Mouse (Mus musculus): ENCODE measurements around the gene Nid1. TPM values are rescaled to one million over a fixed set of nuclear protein-coding genes. Genes with fewer than 3 reads are reported as not detected.
"Not testable (repeated sequence)": the region's sequence is repeated elsewhere in the genome, so short reads cannot be mapped to it uniquely, and the experiment has no call there.

Nid1 gene
- polyA plus RNA-seq, 1 experiment from 2014 or later: 44.8 TPM

DNA sequence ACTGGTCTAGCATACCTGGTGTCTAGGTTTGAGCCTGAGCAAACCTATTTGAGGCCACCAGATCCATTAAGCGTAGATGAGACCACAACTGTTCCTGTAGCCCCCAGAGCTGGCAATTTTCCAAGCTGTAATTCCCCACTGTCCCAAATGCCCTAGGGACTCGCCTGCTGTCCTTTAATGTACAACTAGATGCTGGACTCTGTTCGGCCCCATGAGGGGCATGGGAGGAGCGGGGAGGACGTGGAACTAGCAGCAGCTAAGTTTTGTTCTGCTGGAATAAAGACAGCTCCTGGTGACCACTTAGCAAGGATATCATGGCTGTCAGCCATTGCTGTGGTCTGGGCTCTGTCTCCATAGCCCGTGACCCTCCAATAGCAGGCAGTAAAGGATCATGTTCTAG, 31.8 kb upstream of the Nid1 start:
- not testable (repeated sequence) for H3K4me3 ChIP-seq (ENCODE audit: low read depth, low read length); H3K27ac ChIP-seq (ENCODE audit: low read depth, low read length); H3K36me3 ChIP-seq (ENCODE audit: control insufficient read depth, insufficient read depth, low read length); H3K4me2 ChIP-seq (replicated peaks; ENCODE audit: low read depth, low read length); H3K27me3 ChIP-seq (ENCODE audit: control insufficient read depth, insufficient read depth, low read length); ATAC-seq (ENCODE audit: low FRiP score); H3K9me3 ChIP-seq (ENCODE audit: control insufficient read depth, low read length); H3K4me1 ChIP-seq (replicated peaks; ENCODE audit: control insufficient read depth, insufficient read depth, low read length); H3K9ac ChIP-seq (ENCODE audit: low read depth, low read length); DNase-seq (ENCODE audit: low spot score)
- WGBS: no CpG with 5 or more reads among the region's 6 CpGs

DNA sequence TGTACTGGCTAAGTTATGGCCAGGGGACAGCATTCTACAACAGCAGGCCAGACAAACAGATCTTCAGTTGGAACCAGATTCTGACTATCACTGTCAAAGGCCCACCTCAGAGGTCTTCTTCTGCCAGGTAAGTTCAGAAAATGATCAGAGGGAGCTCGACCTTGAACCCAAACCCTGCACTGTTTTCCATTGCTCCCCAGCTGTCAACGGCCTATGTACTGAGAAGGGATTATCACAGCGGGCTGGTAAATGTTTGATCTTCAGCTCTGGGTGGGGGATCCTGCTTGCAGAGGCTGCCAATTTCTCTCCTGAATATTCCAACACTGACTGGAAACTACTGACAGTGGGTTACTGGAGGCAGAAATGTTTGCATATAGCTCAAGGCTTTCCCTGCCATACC, 23.1 kb upstream of the Nid1 start:
- WGBS: 83% methylated on average over 3 of the region's 3 CpGs

DNA sequence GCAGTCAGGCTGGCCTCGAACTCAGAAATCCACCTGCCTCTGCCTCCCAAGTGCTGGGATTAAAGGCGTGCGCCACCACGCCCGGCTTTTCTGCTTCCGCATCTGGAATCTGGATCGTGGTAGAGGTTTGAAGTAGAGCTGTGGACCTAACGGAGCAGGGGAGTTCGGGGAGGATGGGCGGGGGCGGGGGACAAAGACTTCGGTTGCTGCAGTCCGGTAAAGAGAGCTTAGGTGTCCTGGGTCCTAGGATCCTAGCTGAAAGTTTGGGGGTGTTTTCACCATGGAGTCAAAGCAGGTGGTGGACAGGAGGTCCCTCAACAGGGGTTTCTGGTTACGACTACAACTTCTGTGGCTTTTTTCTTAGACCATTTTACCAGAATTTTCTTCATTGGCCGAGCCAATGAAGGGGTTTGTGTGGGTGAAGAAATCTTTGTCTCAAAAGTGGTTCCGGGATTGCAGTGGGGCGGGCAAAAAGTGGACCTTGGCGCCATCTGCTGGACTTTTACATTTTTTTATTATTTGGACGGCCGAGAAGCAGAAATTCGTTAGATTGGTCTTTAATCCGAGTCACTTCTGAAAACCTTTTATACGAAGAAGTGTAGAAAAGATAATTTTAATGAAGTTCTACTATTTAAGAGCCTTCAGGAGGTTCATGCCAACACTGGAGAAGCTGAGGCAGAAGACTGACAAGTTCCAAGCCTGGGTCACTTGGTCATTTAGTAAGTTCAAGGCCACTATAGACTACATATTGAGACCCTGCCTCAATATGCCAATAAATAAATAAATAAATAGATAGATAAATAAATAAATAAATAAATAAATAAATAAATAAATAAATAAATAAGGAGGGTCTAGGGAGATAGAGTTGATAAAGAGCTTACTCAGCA, 22.0 kb upstream of the Nid1 start:
- ATAC-seq (ENCODE audit: low FRiP score) (peak; percentile 83), DNase-seq (ENCODE audit: low spot score) (peak; percentile 70)
- H3K27ac ChIP-seq (ENCODE audit: low read depth, low read length); H3K4me2 ChIP-seq (replicated peaks; ENCODE audit: low read depth, low read length); H3K4me3 ChIP-seq (ENCODE audit: low read depth, low read length); H3K4me1 ChIP-seq (replicated peaks; ENCODE audit: control insufficient read depth, insufficient read depth, low read length); H3K9ac ChIP-seq (ENCODE audit: low read depth, low read length); H3K27me3 ChIP-seq (ENCODE audit: control insufficient read depth, insufficient read depth, low read length); H3K36me3 ChIP-seq (ENCODE audit: control insufficient read depth, insufficient read depth, low read length); H3K9me3 ChIP-seq (ENCODE audit: control insufficient read depth, low read length): not testable (repeated sequence)
- 39% methylated on average over 23 of the region's 23 CpGs for WGBS

More for the DNA sequence above, 23.1 kb upstream of the Nid1 start:
- H3K4me1 ChIP-seq (replicated peaks; ENCODE audit: control insufficient read depth, insufficient read depth, low read length): no peaks in the 10 kb centered on the region
- DNase-seq (ENCODE audit: low spot score) (no peak), ATAC-seq (ENCODE audit: low FRiP score) (no peak)
- H3K9ac ChIP-seq (ENCODE audit: low read depth, low read length): no peak overlapping the region
- no peak overlapping the region for H3K27ac ChIP-seq (ENCODE audit: low read depth, low read length)
- H3K36me3 ChIP-seq (ENCODE audit: control insufficient read depth, insufficient read depth, low read length): no peaks in the 10 kb centered on the region
- H3K27me3 ChIP-seq (ENCODE audit: control insufficient read depth, insufficient read depth, low read length): no peaks in the 10 kb centered on the region
- no peak overlapping the region for H3K4me3 ChIP-seq (ENCODE audit: low read depth, low read length)
- no peaks in the 10 kb centered on the region for H3K9me3 ChIP-seq (ENCODE audit: control insufficient read depth, low read length)
- H3K4me2 ChIP-seq (replicated peaks; ENCODE audit: low read depth, low read length): no peak overlapping the region

DNA sequence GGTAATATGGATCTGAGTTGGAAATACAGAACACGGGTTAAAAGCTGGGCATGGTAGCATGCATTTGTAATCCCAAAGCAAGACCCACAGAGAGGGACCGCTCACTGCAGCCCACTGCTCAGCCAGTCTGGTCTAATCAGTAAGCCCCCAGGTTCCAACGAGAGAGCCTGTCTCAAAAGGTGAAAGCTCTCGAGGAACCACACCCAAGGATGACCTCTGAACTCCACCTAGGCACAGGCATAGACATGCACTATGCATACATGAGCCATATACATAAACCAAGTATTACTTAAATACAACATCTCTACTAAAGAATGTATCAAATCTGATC, 21.4 kb upstream of the Nid1 start:
- WGBS: 80% methylated on average over 2 of the region's 4 CpGs
- not testable (repeated sequence) for H3K9ac ChIP-seq (ENCODE audit: low read depth, low read length); H3K36me3 ChIP-seq (ENCODE audit: control insufficient read depth, insufficient read depth, low read length); H3K4me1 ChIP-seq (replicated peaks; ENCODE audit: control insufficient read depth, insufficient read depth, low read length); H3K27ac ChIP-seq (ENCODE audit: low read depth, low read length); H3K27me3 ChIP-seq (ENCODE audit: control insufficient read depth, insufficient read depth, low read length); H3K4me2 ChIP-seq (replicated peaks; ENCODE audit: low read depth, low read length); H3K4me3 ChIP-seq (ENCODE audit: low read depth, low read length); H3K9me3 ChIP-seq (ENCODE audit: control insufficient read depth, low read length); DNase-seq (ENCODE audit: low spot score)
- peak; percentile 65; the same call in 1 of the 2 replicates for ATAC-seq (ENCODE audit: low FRiP score)

DNA sequence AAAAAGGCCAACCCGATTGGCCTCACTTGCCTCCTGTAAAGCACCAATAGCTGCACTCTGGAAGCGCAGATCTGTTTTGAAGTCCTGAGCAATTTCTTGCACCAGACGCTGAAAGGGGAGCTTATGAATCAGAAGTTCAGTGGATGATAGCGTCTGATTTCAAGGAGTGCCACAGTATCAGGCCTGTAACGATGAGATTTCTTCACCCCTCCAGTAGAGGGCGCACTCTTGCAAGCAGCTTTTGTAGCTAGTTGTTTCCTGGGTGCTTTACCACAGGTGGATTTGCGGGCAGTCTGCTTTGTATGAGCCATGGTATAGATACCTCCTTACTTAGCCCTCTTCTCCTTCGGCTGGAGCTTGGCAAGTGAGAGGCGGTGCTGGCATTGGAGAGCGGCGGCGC, 18.5 kb upstream of the Nid1 start:
- not testable (repeated sequence) for ATAC-seq (ENCODE audit: low FRiP score); H3K36me3 ChIP-seq (ENCODE audit: control insufficient read depth, insufficient read depth, low read length); DNase-seq (ENCODE audit: low spot score); H3K4me2 ChIP-seq (replicated peaks; ENCODE audit: low read depth, low read length); H3K4me3 ChIP-seq (ENCODE audit: low read depth, low read length); H3K27ac ChIP-seq (ENCODE audit: low read depth, low read length); H3K9me3 ChIP-seq (ENCODE audit: control insufficient read depth, low read length); H3K4me1 ChIP-seq (replicated peaks; ENCODE audit: control insufficient read depth, insufficient read depth, low read length); H3K27me3 ChIP-seq (ENCODE audit: control insufficient read depth, insufficient read depth, low read length); H3K9ac ChIP-seq (ENCODE audit: low read depth, low read length)
- 96% methylated on average over 6 of the region's 12 CpGs for WGBS

DNA sequence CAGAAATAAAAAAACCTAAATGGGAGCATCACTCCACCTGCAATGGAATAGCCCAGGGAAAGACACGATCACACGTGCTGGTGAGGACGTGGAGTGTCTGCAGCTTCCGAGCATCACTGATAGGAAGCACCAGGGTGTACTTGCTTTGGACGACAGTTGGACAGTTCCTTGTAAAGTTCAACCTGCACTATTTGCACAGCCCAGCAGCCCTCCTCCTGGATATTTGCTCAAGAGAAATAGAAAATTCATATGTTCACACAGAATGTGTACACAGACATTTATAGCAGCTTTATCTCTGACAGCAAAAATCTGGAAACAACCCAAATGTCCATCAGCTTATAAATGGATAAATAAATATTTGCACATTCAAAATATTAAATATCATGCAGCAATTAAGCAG, 14.1 kb upstream of the Nid1 start:
- not testable (repeated sequence) for H3K4me3 ChIP-seq (ENCODE audit: low read depth, low read length); H3K9ac ChIP-seq (ENCODE audit: low read depth, low read length); H3K27me3 ChIP-seq (ENCODE audit: control insufficient read depth, insufficient read depth, low read length); DNase-seq (ENCODE audit: low spot score); H3K9me3 ChIP-seq (ENCODE audit: control insufficient read depth, low read length); H3K36me3 ChIP-seq (ENCODE audit: control insufficient read depth, insufficient read depth, low read length); H3K27ac ChIP-seq (ENCODE audit: low read depth, low read length); H3K4me2 ChIP-seq (replicated peaks; ENCODE audit: low read depth, low read length); H3K4me1 ChIP-seq (replicated peaks; ENCODE audit: control insufficient read depth, insufficient read depth, low read length); ATAC-seq (ENCODE audit: low FRiP score)
- 71% methylated on average over 1 of the region's 5 CpGs for WGBS

DNA sequence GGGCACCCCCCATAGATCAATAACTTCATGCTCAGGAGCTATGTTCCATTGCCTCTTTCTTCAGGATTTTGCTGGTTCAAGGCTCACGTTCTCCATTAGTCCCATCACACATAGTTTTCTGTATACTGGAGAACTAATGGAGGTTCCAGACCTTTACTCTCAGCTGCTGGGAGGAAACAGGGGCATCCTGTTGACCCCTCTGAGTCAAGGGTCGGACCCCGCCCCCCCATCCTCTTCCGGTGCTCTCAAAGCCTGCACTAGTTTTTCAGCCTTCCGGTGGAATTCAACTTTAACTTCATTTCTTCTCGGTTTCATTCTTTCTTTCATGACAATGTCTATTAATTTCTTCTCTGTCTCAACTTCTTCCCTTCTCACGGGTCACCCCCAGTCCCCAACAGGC, 1.2 kb upstream of the Nid1 start:
- H3K9ac ChIP-seq (ENCODE audit: low read depth, low read length); H3K27me3 ChIP-seq (ENCODE audit: control insufficient read depth, insufficient read depth, low read length); H3K4me3 ChIP-seq (ENCODE audit: low read depth, low read length); H3K36me3 ChIP-seq (ENCODE audit: control insufficient read depth, insufficient read depth, low read length); H3K9me3 ChIP-seq (ENCODE audit: control insufficient read depth, low read length); DNase-seq (ENCODE audit: low spot score); H3K4me2 ChIP-seq (replicated peaks; ENCODE audit: low read depth, low read length); H3K27ac ChIP-seq (ENCODE audit: low read depth, low read length); ATAC-seq (ENCODE audit: low FRiP score); H3K4me1 ChIP-seq (replicated peaks; ENCODE audit: control insufficient read depth, insufficient read depth, low read length): not testable (repeated sequence)
- 57% methylated on average over 3 of the region's 7 CpGs for WGBS

DNA sequence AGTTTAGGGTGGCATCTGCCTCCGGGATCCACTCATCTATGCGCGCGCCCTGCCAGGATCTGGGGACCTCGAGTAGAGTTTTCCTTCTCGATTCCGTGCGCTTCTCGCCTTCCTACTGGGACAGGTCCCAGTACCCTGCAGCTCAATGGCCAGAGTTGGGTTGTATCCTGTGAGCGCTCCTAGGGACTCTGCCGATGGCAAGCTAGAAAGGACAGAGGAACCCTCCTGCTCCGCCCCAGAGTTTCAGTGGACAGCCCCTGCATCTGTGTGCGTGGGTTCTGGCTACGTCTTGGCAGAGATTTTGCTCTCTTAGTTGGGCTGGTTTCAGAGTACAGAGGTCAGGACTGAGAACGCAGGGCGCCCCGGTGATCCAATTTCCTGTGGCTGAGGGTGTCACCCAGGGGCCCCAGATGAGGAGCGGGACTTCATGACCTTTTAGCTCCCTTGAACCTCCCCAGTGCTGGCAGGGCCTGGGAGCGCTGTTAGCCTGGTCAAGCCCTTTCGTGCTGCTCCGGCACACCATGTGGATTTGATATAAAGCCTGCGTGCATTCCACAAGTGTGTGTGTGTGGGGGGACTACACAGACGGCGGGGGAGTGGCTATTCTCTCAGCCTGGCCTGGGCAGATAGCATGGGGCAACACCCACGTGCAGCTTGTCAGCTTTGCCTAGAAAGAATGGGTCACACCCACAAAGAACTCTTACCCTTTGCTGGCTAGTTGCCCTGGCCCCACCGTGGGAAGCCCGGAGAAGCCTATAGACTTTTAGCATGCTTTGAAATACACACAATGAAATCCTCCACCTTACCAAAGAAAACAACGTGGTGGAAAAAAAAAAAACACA, 982 bp downstream of the Nid1 start:
- H3K27me3 ChIP-seq (ENCODE audit: control insufficient read depth, insufficient read depth, low read length); H3K9me3 ChIP-seq (ENCODE audit: control insufficient read depth, low read length); H3K27ac ChIP-seq (ENCODE audit: low read depth, low read length); DNase-seq (ENCODE audit: low spot score); H3K9ac ChIP-seq (ENCODE audit: low read depth, low read length); H3K4me2 ChIP-seq (replicated peaks; ENCODE audit: low read depth, low read length); H3K4me3 ChIP-seq (ENCODE audit: low read depth, low read length); H3K36me3 ChIP-seq (ENCODE audit: control insufficient read depth, insufficient read depth, low read length); H3K4me1 ChIP-seq (replicated peaks; ENCODE audit: control insufficient read depth, insufficient read depth, low read length): not testable (repeated sequence)
- peak; percentile 49 for ATAC-seq (ENCODE audit: low FRiP score)
- WGBS: 0% methylated on average over 11 of the region's 28 CpGs

DNA sequence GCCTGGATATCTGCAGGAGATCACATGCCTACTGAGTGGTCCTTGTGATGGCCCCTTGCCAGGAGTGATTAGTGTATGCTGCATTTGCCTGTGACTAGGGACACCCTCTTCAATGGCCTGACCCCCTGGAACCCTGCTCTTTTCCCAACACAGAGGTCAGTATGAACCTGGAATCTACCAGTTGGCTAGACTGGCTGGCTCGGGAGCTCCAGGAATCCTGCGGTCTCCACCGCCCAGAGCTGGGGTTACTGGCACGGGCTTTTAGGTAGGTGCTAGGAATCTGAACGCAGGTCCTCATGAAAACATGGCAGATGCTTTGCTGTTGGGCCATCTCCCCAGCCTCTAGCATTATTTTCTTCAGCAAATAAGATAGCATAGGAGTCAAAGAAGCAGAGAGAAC, 8.2 kb downstream of the Nid1 start:
- DNase-seq (ENCODE audit: low spot score); H3K9ac ChIP-seq (ENCODE audit: low read depth, low read length); H3K4me3 ChIP-seq (ENCODE audit: low read depth, low read length); ATAC-seq (ENCODE audit: low FRiP score); H3K36me3 ChIP-seq (ENCODE audit: control insufficient read depth, insufficient read depth, low read length); H3K9me3 ChIP-seq (ENCODE audit: control insufficient read depth, low read length); H3K27me3 ChIP-seq (ENCODE audit: control insufficient read depth, insufficient read depth, low read length); H3K4me2 ChIP-seq (replicated peaks; ENCODE audit: low read depth, low read length); H3K4me1 ChIP-seq (replicated peaks; ENCODE audit: control insufficient read depth, insufficient read depth, low read length); H3K27ac ChIP-seq (ENCODE audit: low read depth, low read length): not testable (repeated sequence)
- WGBS: 93% methylated on average over 5 of the region's 5 CpGs

Measured in hindbrain, embryonic 11.5 days (tissue).